36 mouse cellular contexts compared by ENCODE assay signal in the genomic region with DNA sequence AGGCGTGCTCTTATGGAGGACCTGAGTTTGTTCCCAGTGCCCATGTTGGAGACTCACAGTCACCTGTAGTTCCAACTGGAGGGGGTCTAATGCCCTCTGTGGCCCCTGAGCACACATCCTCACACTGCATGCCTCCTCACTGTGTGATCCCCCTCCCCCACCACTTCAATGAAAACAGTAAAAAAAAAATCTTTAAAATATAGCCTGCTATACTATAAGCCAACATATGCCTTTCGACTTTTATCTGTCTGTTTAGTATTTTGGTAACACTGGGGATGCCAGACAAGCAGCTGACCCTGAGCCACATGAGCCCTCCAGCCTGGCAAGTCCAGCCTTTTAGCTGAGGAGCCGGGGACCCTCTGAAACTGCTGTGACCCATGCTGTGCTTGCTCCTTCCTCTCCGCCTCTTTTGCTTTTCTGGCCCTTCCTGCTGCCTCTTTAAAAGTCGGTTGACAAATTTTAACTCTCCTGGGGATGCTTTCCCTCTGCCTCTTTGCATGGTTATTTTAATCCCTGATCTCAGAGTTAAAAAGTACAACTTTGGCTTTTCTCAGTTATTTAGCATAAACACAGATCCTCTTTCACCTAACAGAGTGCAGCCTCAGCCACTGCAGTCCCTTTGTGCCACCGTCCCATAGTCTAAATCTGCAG. TPM values are rescaled to one million over a fixed set of nuclear protein-coding genes. Genes with fewer than 3 reads are reported as not detected.
"Had no signal": no experiment of that assay in that cellular context is flagged by ENCODE, and none has a peak within 500 bp of the region (broad histone marks: within the 10 kb centered on the region; RNA-seq: fewer than 3 reads in every experiment).

No protein-coding gene starts in this region.

- H3K4me3 ChIP-seq: heart, embryonic 12.5 days; heart, embryonic 13.5 days; heart, embryonic 15.5 days; hindbrain, embryonic 10.5 days; hindbrain, embryonic 12.5 days; hindbrain, embryonic 13.5 days; hindbrain, embryonic 15.5 days; intestine, embryonic 15.5 days; kidney, embryonic 15.5 days; layer of hippocampus, adult 2 months; left cerebral cortex, adult 2 months had no signal

- DNase-seq: heart, postnatal 10 days; heart, postnatal 14 days; heart, postnatal 36 days; heart, postnatal 4 days; kidney, adult 11 months; kidney, adult 18-20 months; kidney, adult 2 months; kidney, adult 8-10 months; kidney, adult 9 months; kidney, postnatal 10 days; kidney, postnatal 25 days; kidney, postnatal 36 days; kidney, postnatal 4 days; layer of hippocampus, adult 9-11 months; layer of hippocampus, postnatal 36 days had no signal

- H3K36me3 ChIP-seq: heart, embryonic 12.5 days; heart, embryonic 13.5 days; heart, embryonic 15.5 days; hindbrain, embryonic 10.5 days; hindbrain, embryonic 12.5 days; hindbrain, embryonic 13.5 days; hindbrain, embryonic 15.5 days; intestine, embryonic 15.5 days; kidney, embryonic 15.5 days had no signal

- H3K27me3 ChIP-seq: heart, embryonic 15.5 days; hindbrain, embryonic 12.5 days; hindbrain, embryonic 15.5 days; intestine, embryonic 15.5 days had no signal

- H3K9ac ChIP-seq: heart, embryonic 12.5 days; heart, embryonic 13.5 days; heart, embryonic 15.5 days; hindbrain, embryonic 12.5 days; hindbrain, embryonic 13.5 days; hindbrain, embryonic 14.5 days; hindbrain, embryonic 15.5 days; intestine, embryonic 15.5 days; kidney, embryonic 15.5 days had no signal

- H3K27ac ChIP-seq: heart, embryonic 13.5 days; heart, embryonic 15.5 days; hindbrain, embryonic 10.5 days; hindbrain, embryonic 12.5 days; hindbrain, embryonic 13.5 days; hindbrain, embryonic 14.5 days; hindbrain, embryonic 15.5 days; hindbrain, postnatal 0 days; intestine, embryonic 15.5 days; kidney, embryonic 15.5 days; kidney, postnatal 0 days; layer of hippocampus, adult 2 months; left cerebral cortex, adult 2 months had no signal

- H3K4me2 ChIP-seq: heart, embryonic 11.5 days; heart, embryonic 12.5 days; heart, embryonic 13.5 days; heart, embryonic 15.5 days; hindbrain, embryonic 12.5 days; hindbrain, embryonic 13.5 days; hindbrain, embryonic 14.5 days; hindbrain, embryonic 15.5 days; intestine, embryonic 15.5 days; kidney, embryonic 15.5 days had no signal

- H3K4me1 ChIP-seq: intestine, embryonic 15.5 days had no signal

- H3K9me3 ChIP-seq: heart, embryonic 15.5 days; hindbrain, embryonic 12.5 days; hindbrain, embryonic 13.5 days; hindbrain, embryonic 15.5 days; intestine, embryonic 15.5 days; kidney, embryonic 15.5 days had no signal

RNA-seq across cellular contexts. Expression of gene Cfap46, which starts 18.2 kb away (rescaled TPM):
- total RNA-seq: heart, postnatal 4 days; hematopoietic stem cell, adult 5-6 weeks had no signal
- polyA plus RNA-seq: heart, embryonic 11.5 days; heart, embryonic 13.5 days; heart, embryonic 14.5 days; heart, postnatal 0 days; inflammation-experienced regulatory T-cells, adult 6 months; intestine, postnatal 0 days; kidney, postnatal 0 days; large intestine, adult 2 months had no signal
